Mouse (Mus musculus) thymus, adult 2 months (tissue): ENCODE measurements around the gene Cds2. TPM values are rescaled to one million over a fixed set of nuclear protein-coding genes. Genes with fewer than 3 reads are reported as not detected.

Experiments
- DNase-seq: peaks from one replicate; pipeline ENCODE4 v3.0.0; 2021
- H3K27ac ChIP-seq: fragments of 200-500 bp; 2 replicates; pipeline ENCODE4 v1.5.1; 2012; ENCODE audit warnings: low read length, control low read depth; ENCODE audit not compliant: control insufficient read depth, insufficient read depth
- H3K27me3 ChIP-seq: fragments of 200-500 bp; 2 replicates; pipeline ENCODE4 v1.6.1; 2012; ENCODE audit warnings: mild to moderate bottlenecking, low read length, moderate library complexity, mixed read lengths; ENCODE audit not compliant: control insufficient read depth, insufficient read depth
- H3K36me3 ChIP-seq: fragments of 200-500 bp; 2 replicates; pipeline ENCODE4 v1.6.1; 2012; ENCODE audit warnings: mild to moderate bottlenecking, low read length, moderate library complexity; ENCODE audit not compliant: control insufficient read depth, insufficient read depth
- H3K4me1 ChIP-seq: fragments of 200-500 bp; replicated peaks from 2 replicates; pipeline ENCODE4 v1.6.1; 2012; ENCODE audit warnings: low read length; ENCODE audit not compliant: control insufficient read depth, insufficient read depth
- H3K4me3 ChIP-seq: fragments of 200-500 bp; 2 replicates; pipeline ENCODE4 v1.5.1; 2012; ENCODE audit warnings: mild to moderate bottlenecking, low read length, control low read depth, moderate library complexity; ENCODE audit not compliant: control insufficient read depth, insufficient read depth
- CTCF ChIP-seq: fragments of 200-500 bp; IDR thresholded peaks from 2 replicates; pipeline ENCODE4 v1.5.1; 2012; ENCODE audit warnings: mild to moderate bottlenecking, control low read depth, low read length, moderate library complexity, borderline replicate concordance; ENCODE audit not compliant: control insufficient read depth, poor library complexity, insufficient read depth; ENCODE audit errors: extremely low read depth
- POLR2A ChIP-seq: fragments of 200-500 bp; IDR thresholded peaks from 2 replicates; pipeline ENCODE4 v1.6.1; 2012; ENCODE audit warnings: mild to moderate bottlenecking, low read length, control low read depth, moderate library complexity; ENCODE audit not compliant: control insufficient read depth, poor library complexity, insufficient read depth; ENCODE audit errors: extremely low read depth
- WGBS: fragments of 180-500 bp; shearing (Covaris S2); methylation state at CpG from one replicate; pipeline ENCODE4 v1.1.7; 2018; 5-methylcytosine and 5-hydroxymethylcytosine counted together
- polyA plus RNA-seq: library from polyadenylated mRNA; depleted of rRNA; stranded (reverse); fragments of >200 nt; gene quantifications from 2 replicates; pipeline ENCODE4 v1.2.3, GENCODE M21; 2012

Cds2 gene
- polyA plus RNA-seq, 1 experiment: 74.7 TPM

GRCm38 (mm10) chr2:132298250-132298649 is 35.3 kb downstream of the Cds2 start:
- no peak for DNase-seq
- Histone ChIP-seq H3K27ac (no peak overlapping the region), H3K27me3 (no peaks in the 10 kb centered on the region), H3K4me1 (peaks cover 6% of the 10 kb centered on the region), H3K4me3 (no peak overlapping the region), H3K36me3 (peaks cover 73% of the 10 kb centered on the region)
- WGBS: 98% methylated on average over 4 of the region's 4 CpGs
- no peak for TF ChIP-seq POLR2A
- TF ChIP-seq CTCF: no peak

GRCm38 (mm10) chr2:132301436-132301835 is 38.5 kb downstream of the Cds2 start:
- Histone ChIP-seq H3K36me3 (peaks cover 65% of the 10 kb centered on the region), H3K27me3 (no peaks in the 10 kb centered on the region), H3K4me3 (no peak overlapping the region), H3K4me1 (no peaks in the 10 kb centered on the region), H3K27ac (no peak overlapping the region)
- no peak for DNase-seq
- WGBS: 100% methylated on average over 4 of the region's 4 CpGs
- no peak for TF ChIP-seq CTCF
- no peak for TF ChIP-seq POLR2A

GRCm38 (mm10) chr2:132305165-132305564 is 42.2 kb downstream of the Cds2 start:
- H3K36me3 ChIP-seq: peaks cover 51% of the 10 kb centered on the region

GRCm38 (mm10) chr2:132305988-132306387 is 43.0 kb downstream of the Cds2 start:
- TF ChIP-seq POLR2A: no peak
- TF ChIP-seq CTCF: peak; percentile 96
- no peaks in the 10 kb centered on the region for H3K4me1 ChIP-seq
- peak; percentile 25 for DNase-seq
- no peaks in the 10 kb centered on the region for H3K27me3 ChIP-seq
- peaks cover 50% of the 10 kb centered on the region for H3K36me3 ChIP-seq
- H3K27ac ChIP-seq: no peak overlapping the region
- WGBS: 29% methylated on average over 4 of the region's 4 CpGs
- H3K4me3 ChIP-seq: no peak overlapping the region

More at GRCm38 (mm10) chr2:132305165-132305564, 42.2 kb downstream of the Cds2 start:
- no peak overlapping the region for H3K4me3 ChIP-seq
- DNase-seq: no peak
- no peaks in the 10 kb centered on the region for H3K27me3 ChIP-seq
- TF ChIP-seq CTCF: no peak
- no peak for TF ChIP-seq POLR2A
- WGBS: 74% methylated on average over 7 of the region's 7 CpGs
- no peak overlapping the region for H3K27ac ChIP-seq
- H3K4me1 ChIP-seq: no peaks in the 10 kb centered on the region

GRCm38 (mm10) chr2:132307213-132307843 is 44.4 kb downstream of the Cds2 start:
- 97% methylated on average over 11 of the region's 11 CpGs for WGBS
- no peaks in the 10 kb centered on the region for H3K4me1 ChIP-seq
- no peak overlapping the region for H3K4me3 ChIP-seq
- no peak overlapping the region for H3K27ac ChIP-seq
- no peak for DNase-seq
- H3K36me3 ChIP-seq: peaks cover 36% of the 10 kb centered on the region
- H3K27me3 ChIP-seq: no peaks in the 10 kb centered on the region
- TF ChIP-seq POLR2A (no peak), CTCF (no peak)

GRCm38 (mm10) chr2:132308829-132309228 is 45.9 kb downstream of the Cds2 start:
- Histone ChIP-seq H3K27me3 (no peaks in the 10 kb centered on the region), H3K27ac (no peak overlapping the region), H3K4me1 (no peaks in the 10 kb centered on the region), H3K4me3 (no peak overlapping the region), H3K36me3 (peaks cover 31% of the 10 kb centered on the region)
- WGBS: over 99% methylated on average over 6 of the region's 6 CpGs
- TF ChIP-seq POLR2A (no peak), CTCF (no peak)
- no peak for DNase-seq
